ENCODE assay signal across 20 mouse cellular contexts in the genomic region with DNA sequence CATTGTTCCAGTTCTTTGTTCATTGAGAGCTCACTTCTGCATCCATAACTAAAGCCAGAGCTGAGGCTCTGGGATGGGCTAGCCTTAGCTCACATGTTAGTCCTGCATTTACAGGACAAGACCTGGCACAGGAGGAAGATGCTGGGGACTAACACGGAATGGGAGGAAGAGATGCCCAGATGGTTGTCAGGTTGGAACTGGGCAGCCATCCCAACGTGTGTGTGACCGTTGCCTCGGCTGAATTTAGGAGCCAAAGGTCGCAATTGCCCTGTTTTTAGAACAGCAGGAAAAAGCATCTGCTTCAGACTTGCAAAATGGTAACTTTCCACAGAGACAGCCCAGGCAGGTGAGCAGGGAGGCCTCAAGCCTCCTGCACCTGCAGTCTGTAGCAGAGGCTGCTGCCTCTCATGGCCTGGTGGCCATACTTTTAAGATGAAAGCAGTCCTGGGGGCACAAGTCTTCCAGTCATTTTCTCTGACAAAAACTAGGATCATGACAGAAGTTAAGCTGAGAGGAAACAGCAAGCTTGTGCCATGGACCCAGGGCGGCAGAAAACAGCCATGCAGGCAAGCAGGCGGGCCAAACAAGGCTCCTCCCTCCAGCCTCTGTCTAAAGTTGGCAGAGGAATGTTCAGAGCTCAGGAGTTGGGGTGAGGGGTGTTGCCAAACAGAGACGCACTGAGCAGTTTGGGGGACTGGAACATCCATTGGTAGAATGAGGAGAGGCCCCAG. TPM values are rescaled to one million over a fixed set of nuclear protein-coding genes. Genes with fewer than 3 reads are reported as not detected.
DNase-seq lines count a peak whose midpoint lies in the region; ATAC-seq lines count a peak whose summit lies in the region.
"Had no signal": no experiment of that assay in that cellular context is flagged by ENCODE, and none has a peak within 500 bp of the region (broad histone marks: within the 10 kb centered on the region; RNA-seq: fewer than 3 reads in every experiment).

No protein-coding gene starts in this region.

- no peak overlapping the region for H3K9ac ChIP-seq in kidney, embryonic 14.5 days (ENCODE audit: low read depth, low read length)
- no peak overlapping the region; the same call in 1 of the 2 replicates for H3K9ac ChIP-seq in liver, embryonic 13.5 days
- no peak overlapping the region for H3K9ac ChIP-seq in forebrain, embryonic 15.5 days (replicated peaks)
- H3K9ac ChIP-seq: embryonic facial prominence, embryonic 12.5 days; hindbrain, embryonic 15.5 days had no signal

- no peaks in the 10 kb centered on the region for H3K9me3 ChIP-seq in kidney, embryonic 14.5 days (ENCODE audit: control insufficient read depth, low read length)
- H3K9me3 ChIP-seq in liver, embryonic 13.5 days (replicated peaks), result no peaks in the 10 kb centered on the region
- H3K9me3 ChIP-seq in forebrain, embryonic 15.5 days, result no peaks in the 10 kb centered on the region
- H3K9me3 ChIP-seq: hindbrain, embryonic 15.5 days had no signal

- no peak overlapping the region for H3K4me2 ChIP-seq in kidney, embryonic 14.5 days (replicated peaks; ENCODE audit: low read depth, low read length)
- no peak overlapping the region for H3K4me2 ChIP-seq in liver, embryonic 13.5 days
- H3K4me2 ChIP-seq in forebrain, embryonic 15.5 days (replicated peaks), result no peak overlapping the region
- H3K4me2 ChIP-seq: embryonic facial prominence, embryonic 12.5 days; hindbrain, embryonic 15.5 days had no signal

- no peaks in the 10 kb centered on the region for H3K36me3 ChIP-seq in kidney, embryonic 14.5 days (ENCODE audit: control insufficient read depth, insufficient read depth, low read length)
- H3K36me3 ChIP-seq in liver, embryonic 13.5 days, result no peaks in the 10 kb centered on the region
- H3K36me3 ChIP-seq in forebrain, embryonic 15.5 days, result no peaks in the 10 kb centered on the region
- H3K36me3 ChIP-seq: embryonic facial prominence, embryonic 12.5 days; hindbrain, embryonic 15.5 days had no signal

- H3K4me3 ChIP-seq in kidney, embryonic 14.5 days (ENCODE audit: low read length), result no peak overlapping the region
- no peak overlapping the region for H3K4me3 ChIP-seq in liver, embryonic 13.5 days (replicated peaks)
- no peak overlapping the region for H3K4me3 ChIP-seq in forebrain, embryonic 15.5 days
- H3K4me3 ChIP-seq: embryonic facial prominence, embryonic 12.5 days; hindbrain, embryonic 15.5 days; left cerebral cortex, adult 2 months; megakaryocyte, embryonic 14.5 days had no signal

- no peak overlapping the region for H3K27ac ChIP-seq in kidney, embryonic 14.5 days (ENCODE audit: low read depth, low read length)
- peak overlapping the region; percentile 84 for H3K27ac ChIP-seq in liver, embryonic 13.5 days
- H3K27ac ChIP-seq in forebrain, embryonic 15.5 days (replicated peaks), result no peak overlapping the region
- H3K27ac ChIP-seq: embryonic facial prominence, embryonic 12.5 days; hindbrain, embryonic 15.5 days; left cerebral cortex, adult 2 months had no signal

- no peaks in the 10 kb centered on the region for H3K4me1 ChIP-seq in kidney, embryonic 14.5 days (ENCODE audit: control insufficient read depth, insufficient read depth, low read length)
- peaks cover 61% of the 10 kb centered on the region for H3K4me1 ChIP-seq in liver, embryonic 13.5 days (replicated peaks)
- H3K4me1 ChIP-seq in forebrain, embryonic 15.5 days, result no peaks in the 10 kb centered on the region
- H3K4me1 ChIP-seq: hindbrain, embryonic 15.5 days had no signal

- peak; percentile 75 to 84 for DNase-seq in kidney, adult 8-10 months
- peak; percentile 77 to 78 for DNase-seq in cerebellum, adult 18-20 months
- peak; percentile 76 to 83 for DNase-seq in cerebellum, postnatal 25 days
- no peak for DNase-seq in liver, embryonic 13.5 days
- DNase-seq in heart, postnatal 4 days, result no peak
- DNase-seq: adrenal gland, postnatal 36 days; lung, adult 2 months; thymus, adult 18-20 months had no signal

- H3K27me3 ChIP-seq in kidney, embryonic 14.5 days (ENCODE audit: control insufficient read depth, insufficient read depth, low read length), result no peaks in the 10 kb centered on the region
- H3K27me3 ChIP-seq in liver, embryonic 13.5 days, result no peaks in the 10 kb centered on the region
- no peaks in the 10 kb centered on the region for H3K27me3 ChIP-seq in forebrain, embryonic 15.5 days
- H3K27me3 ChIP-seq: embryonic facial prominence, embryonic 12.5 days; hindbrain, embryonic 15.5 days had no signal

- ATAC-seq in kidney, embryonic 14.5 days (ENCODE audit: low FRiP score, low TSS enrichment), result no peak
- ATAC-seq in liver, embryonic 13.5 days (ENCODE audit: low read depth), result no peak
- no peak for ATAC-seq in forebrain, embryonic 15.5 days (replicated peaks)

- WGBS in kidney, embryonic 14.5 days, result 76% methylated on average over 8 of the region's 8 CpGs
- WGBS in liver, embryonic 13.5 days (ENCODE audit: insufficient replicate concordance), result 60% methylated on average over 8 of the region's 8 CpGs
- WGBS in forebrain, embryonic 15.5 days, result 74% methylated on average over 8 of the region's 8 CpGs

RNA-seq across cellular contexts. Expression of a gene that starts 4.0 kb away (rescaled TPM):
- 0.34 TPM in 1 of 2 replicates, not detected in the other for polyA plus RNA-seq in kidney, embryonic 14.5 days (2014; fragmentation: Nextera tagmentation; extraction: Ambion mirVana)
- 28.0 and 28.3 TPM in 2 replicates for polyA plus RNA-seq in liver, embryonic 13.5 days (2015; fragmentation: Nextera tagmentation; extraction: Ambion mirVana)
- not detected in 2 replicates for polyA plus RNA-seq in forebrain, embryonic 15.5 days (2015; fragmentation: Nextera tagmentation; extraction: Ambion mirVana)
- not detected for total RNA-seq in heart, postnatal 4 days (2021)
- total RNA-seq: layer of hippocampus, adult 18-20 months; left cerebral cortex, adult 2 months; MEL had no signal
- polyA plus RNA-seq: embryonic facial prominence, embryonic 12.5 days; hindbrain, embryonic 15.5 days; neural tube, embryonic 14.5 days had no signal

RNA-seq across cellular contexts. Expression of a gene that starts 9.6 kb away (rescaled TPM):
- polyA plus RNA-seq in kidney, embryonic 14.5 days (2014; fragmentation: Nextera tagmentation; extraction: Ambion mirVana), result 1.4 and 5.3 TPM in 2 replicates
- 7.7 and 11.2 TPM in 2 replicates for polyA plus RNA-seq in liver, embryonic 13.5 days (2015; fragmentation: Nextera tagmentation; extraction: Ambion mirVana)
- 1.3 and 4.6 TPM in 2 replicates for polyA plus RNA-seq in forebrain, embryonic 15.5 days (2015; fragmentation: Nextera tagmentation; extraction: Ambion mirVana)
- total RNA-seq in heart, postnatal 4 days (2021), result 10 to 100 TPM; 69.7 to 73.5 TPM
- total RNA-seq: monocyte, adult 5-6 weeks had no signal
- polyA plus RNA-seq: neural tube, embryonic 14.5 days had no signal

RNA-seq across cellular contexts. Expression of a gene that starts 17.6 kb away (rescaled TPM):
- polyA plus RNA-seq in kidney, embryonic 14.5 days (2014; fragmentation: Nextera tagmentation; extraction: Ambion mirVana), result 518 and 527 TPM in 2 replicates
- 629 and 652 TPM in 2 replicates for polyA plus RNA-seq in liver, embryonic 13.5 days (2015; fragmentation: Nextera tagmentation; extraction: Ambion mirVana)
- polyA plus RNA-seq in forebrain, embryonic 15.5 days (2015; fragmentation: Nextera tagmentation; extraction: Ambion mirVana), result 421 and 426 TPM in 2 replicates
- 100 to 1,000 TPM; 219 to 261 TPM for total RNA-seq in heart, postnatal 4 days (2021)

RNA-seq across cellular contexts. Expression of a gene that starts 26.0 kb away (rescaled TPM):
- polyA plus RNA-seq in kidney, embryonic 14.5 days (2014; fragmentation: Nextera tagmentation; extraction: Ambion mirVana), result not detected in 2 replicates
- polyA plus RNA-seq in liver, embryonic 13.5 days (2015; fragmentation: Nextera tagmentation; extraction: Ambion mirVana), result 0.43 and 0.67 TPM in 2 replicates
- not detected in 2 replicates for polyA plus RNA-seq in forebrain, embryonic 15.5 days (2015; fragmentation: Nextera tagmentation; extraction: Ambion mirVana)
- not detected for total RNA-seq in heart, postnatal 4 days (2021)
- total RNA-seq: adrenal gland, postnatal 36 days; layer of hippocampus, adult 18-20 months; left cerebral cortex, adult 2 months; MEL; monocyte, adult 5-6 weeks had no signal
- polyA plus RNA-seq: gonadal fat pad, adult 2 months; heart, embryonic 16.5 days; hindbrain, embryonic 15.5 days; neural tube, embryonic 14.5 days had no signal

RNA-seq across cellular contexts. Expression of a gene that starts 41.6 kb away (rescaled TPM):
- polyA plus RNA-seq in kidney, embryonic 14.5 days (2014; fragmentation: Nextera tagmentation; extraction: Ambion mirVana), result 116 and 121 TPM in 2 replicates
- 94.3 and 94.7 TPM in 2 replicates for polyA plus RNA-seq in liver, embryonic 13.5 days (2015; fragmentation: Nextera tagmentation; extraction: Ambion mirVana)
- polyA plus RNA-seq in forebrain, embryonic 15.5 days (2015; fragmentation: Nextera tagmentation; extraction: Ambion mirVana), result 82.1 and 83.2 TPM in 2 replicates
- total RNA-seq in heart, postnatal 4 days (2021), result 10 to 100 TPM; 22.4 to 23.6 TPM

Comparison
In these comparisons a context has a peak if more than half of its experiments do, and no peak if none do; other contexts are left out.
1. DNase-seq: peak in kidney, adult 8-10 months (2 of 2), cerebellum, adult 18-20 months (2 of 2) and cerebellum, postnatal 25 days (2 of 2); none in liver, embryonic 13.5 days (single experiment) and heart, postnatal 4 days (single experiment).
2. RNA of a gene that starts 4.0 kb away (polyA plus RNA-seq): 28.0 to 28.3 TPM in liver, embryonic 13.5 days; 0.34 TPM in kidney, embryonic 14.5 days and not detected in forebrain, embryonic 15.5 days; every median in the first group is over 10 times any median in the second.